Mouse (Mus musculus) megakaryocyte, embryonic 14.5 days (primary cell): Measurements from ENCODE around the gene Ntn5.

Source experiments
- FLI1 ChIP-seq: IDR thresholded peaks from 2 replicates; pipeline ENCODE4 v1.6.1; 2012; ENCODE audit warnings: low read length, inconsistent platforms, mixed read lengths
- GATA1 ChIP-seq: IDR thresholded peaks from 3 replicates; pipeline ENCODE4 v1.6.1; 2012; ENCODE audit warnings: mixed read lengths, low read length, inconsistent platforms, borderline replicate concordance

DNA sequence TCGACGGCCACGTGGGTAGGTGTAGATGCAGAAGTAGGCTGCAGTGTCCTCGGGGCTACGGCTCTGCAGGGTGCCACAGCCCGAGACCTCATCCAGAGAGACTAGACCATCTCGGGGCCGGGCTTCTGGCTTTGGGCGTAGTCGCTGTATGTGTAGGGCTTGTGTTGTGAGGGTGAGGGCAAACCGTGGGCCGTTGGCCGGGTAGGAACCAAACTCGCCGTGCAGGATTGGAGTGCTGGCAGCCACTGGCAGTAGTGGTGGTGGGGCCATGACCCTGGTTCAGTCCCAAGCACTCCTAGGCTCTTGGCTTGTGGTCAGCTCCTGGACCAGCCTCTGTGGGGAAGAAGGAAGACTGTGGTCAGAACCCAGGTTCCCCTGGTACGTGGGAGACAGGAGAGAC lies 29.6 kb downstream of the Ntn5 start:
- no peak for TF ChIP-seq FLI1
- TF ChIP-seq GATA1, result no peak
